Mouse (Mus musculus) heart, postnatal 14 days (tissue): ENCODE data around the gene Ctf2. TPM values are rescaled to one million over a fixed set of nuclear protein-coding genes. Genes with fewer than 3 reads are reported as not detected.
A peak's percentile ranks its signal among the peaks of the same experiment; 100 is the strongest.
"Not testable (repeated sequence)": the region's sequence is repeated elsewhere in the genome, so short reads cannot be mapped to it uniquely, and the experiment has no call there.

Experiments
- DNase-seq, 2 experiments: peaks; one replicate each; pipeline ENCODE4 v3.0.0; 2021 to 2022
- intact Hi-C: fragments of 180-260 bp; cut with DNase I; formaldehyde crosslinking; loops from one replicate; pipeline ENCODE4 v1.15.1; 2025
- total RNA-seq, 2 experiments: library from RNA; stranded (reverse); gene quantifications; 2 replicates each; pipeline ENCODE4 v1.2.3; 2021

The Ctf2 gene
- total RNA-seq, 2 experiments from 2014 or later: not detected

DNA sequence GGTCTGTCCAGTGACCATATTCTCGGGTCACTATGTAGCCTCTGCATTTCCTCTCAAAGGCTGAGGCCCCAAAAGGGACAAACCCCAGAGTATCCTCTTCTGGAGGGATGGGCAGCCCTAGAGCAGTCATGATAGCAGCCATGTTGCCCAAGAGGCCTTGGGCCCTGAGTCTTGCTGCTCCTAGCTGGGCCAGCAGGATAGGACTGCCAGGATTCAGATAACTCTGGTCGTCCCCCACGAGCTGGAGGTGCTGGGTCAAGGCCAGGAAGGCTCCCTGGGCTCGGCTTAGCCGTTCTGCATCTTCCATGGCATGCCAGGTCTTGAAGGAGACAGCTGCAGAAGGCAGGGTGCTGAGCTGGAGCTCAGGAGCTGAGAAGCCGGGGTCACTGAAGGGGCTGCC, 12.7 kb downstream of the Ctf2 start:
- no peak for DNase-seq
- intact Hi-C loops: no loop called here

DNA sequence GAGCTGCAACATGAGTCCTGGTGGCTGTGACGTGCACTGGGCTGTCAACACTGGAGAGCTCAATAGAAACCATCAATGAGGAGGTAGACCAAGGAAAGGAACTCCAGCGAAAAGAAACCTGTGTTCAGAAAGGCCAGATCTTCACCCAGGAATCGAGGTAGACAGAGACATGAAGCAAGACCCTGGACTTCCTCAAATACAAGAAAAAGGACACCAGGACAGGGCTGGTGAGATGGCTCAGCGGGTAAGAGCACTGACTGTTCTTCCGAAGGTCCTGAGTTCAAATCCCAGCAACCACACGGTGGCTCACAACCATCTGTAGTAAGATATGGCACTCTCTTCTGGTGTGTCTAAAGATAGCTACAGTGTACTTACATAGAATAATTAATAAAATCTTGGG, 13.6 kb downstream of the Ctf2 start:
- intact Hi-C loops: no loop called here
- no peak for DNase-seq

DNA sequence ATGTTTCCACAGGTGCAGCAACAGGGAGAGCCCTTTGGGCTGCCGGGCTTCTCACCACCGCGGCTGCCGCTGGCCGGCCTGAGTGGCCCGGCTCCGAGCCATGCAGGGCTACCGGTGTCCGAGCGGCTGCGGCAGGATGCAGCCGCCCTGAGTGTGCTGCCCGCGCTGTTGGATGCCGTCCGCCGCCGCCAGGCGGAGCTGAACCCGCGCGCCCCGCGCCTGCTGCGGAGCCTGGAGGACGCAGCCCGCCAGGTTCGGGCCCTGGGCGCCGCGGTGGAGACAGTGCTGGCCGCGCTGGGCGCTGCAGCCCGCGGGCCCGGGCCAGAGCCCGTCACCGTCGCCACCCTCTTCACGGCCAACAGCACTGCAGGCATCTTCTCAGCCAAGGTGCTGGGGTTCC, 15.0 kb downstream of the Ctf2 start:
- intact Hi-C loops: no loop called here
- DNase-seq: peak; percentile 82

DNA sequence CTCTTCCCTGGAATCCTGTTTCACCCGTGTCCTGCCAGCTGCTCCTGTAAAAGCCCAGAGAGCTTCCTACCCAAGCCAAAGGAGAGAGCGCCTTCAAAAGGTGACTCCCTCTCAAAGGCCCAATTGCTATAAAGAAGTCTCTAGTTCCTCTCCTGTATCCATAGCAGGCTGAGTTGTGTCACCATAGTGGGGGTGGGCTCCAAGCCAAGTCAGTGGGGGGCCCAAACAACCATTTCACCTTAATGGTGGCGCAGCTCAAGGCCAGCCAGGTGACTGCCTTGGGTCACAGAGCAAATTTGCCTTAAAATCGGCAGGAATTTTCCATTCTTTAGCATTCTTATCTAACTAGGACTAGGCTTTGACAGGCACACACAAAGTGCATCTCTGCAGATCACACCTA, 17.1 kb downstream of the Ctf2 start:
- intact Hi-C loops: no loop called here
- no peak for DNase-seq

DNA sequence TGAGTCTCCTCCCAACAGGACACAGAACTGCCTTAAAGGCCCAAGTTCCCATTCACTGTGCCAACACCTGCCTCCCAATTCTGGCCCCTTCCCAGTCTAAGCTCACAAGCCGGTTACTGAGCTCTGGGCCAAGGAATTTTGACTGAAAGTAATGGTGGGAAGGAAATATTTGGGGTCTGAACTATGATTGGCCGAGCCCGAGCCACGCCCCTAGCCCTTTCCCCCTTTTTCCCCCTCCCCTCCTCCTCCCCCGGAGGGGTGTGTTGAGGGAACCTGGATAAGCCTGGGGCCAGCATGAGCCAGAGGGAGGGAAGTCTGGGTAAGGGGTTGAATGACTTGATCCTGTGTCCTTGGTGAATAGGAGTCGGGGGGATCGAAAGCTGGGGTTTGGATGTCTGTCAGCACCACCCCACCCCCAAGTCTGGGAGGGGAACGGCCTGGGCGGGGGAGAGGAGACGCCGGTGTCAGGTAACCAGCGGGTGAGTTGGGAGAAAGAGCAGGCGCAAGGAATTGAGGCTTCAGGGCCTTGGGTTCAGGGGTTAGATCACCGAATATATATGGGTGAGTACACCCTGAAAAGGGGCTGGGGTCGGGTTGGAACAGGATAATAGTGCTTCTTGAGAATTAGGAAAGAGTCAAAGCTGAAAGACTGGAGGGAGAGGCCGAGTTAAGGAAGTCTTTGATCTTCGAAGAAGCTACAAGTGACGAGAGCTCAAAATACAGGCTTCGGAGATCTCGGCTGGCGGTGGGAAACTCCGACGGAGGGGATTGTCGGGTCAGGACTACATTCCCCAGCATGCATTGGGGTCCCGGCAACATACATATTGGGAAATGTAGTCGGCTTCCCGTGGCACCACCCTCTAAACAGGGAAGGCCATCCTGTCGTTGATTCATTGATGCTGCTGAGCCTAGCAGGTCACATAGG, 19.2 kb downstream of the Ctf2 start, which contains the start of gene Ctf1:
Gene Ctf1 (plus strand): TSS at position 276 of the 925 bp plus-strand sequence.
- intact Hi-C loops: no loop called here
- peak; percentile 69 to 82 for DNase-seq

DNA sequence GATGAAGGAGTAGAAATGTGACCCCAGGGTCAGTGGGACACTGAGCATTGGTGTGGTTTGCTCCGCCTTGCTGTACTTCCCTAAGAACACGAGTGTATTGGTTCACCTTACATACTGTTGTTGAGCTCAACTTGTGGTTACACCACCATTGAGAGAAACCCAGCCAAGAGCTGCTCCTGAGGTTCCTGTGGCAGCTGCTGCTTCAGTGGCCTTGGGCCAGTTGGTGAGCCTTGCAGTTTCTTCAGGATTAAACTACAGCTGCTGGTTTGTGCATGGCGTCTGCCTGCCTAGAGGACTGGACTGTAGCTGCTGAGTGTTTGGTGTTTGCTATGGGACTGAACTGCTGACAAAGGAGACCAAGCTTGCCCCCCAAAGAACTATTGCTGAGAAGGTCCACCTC, 20.5 kb downstream of the Ctf2 start:
- intact Hi-C loops: no loop called here
- no peak for DNase-seq

DNA sequence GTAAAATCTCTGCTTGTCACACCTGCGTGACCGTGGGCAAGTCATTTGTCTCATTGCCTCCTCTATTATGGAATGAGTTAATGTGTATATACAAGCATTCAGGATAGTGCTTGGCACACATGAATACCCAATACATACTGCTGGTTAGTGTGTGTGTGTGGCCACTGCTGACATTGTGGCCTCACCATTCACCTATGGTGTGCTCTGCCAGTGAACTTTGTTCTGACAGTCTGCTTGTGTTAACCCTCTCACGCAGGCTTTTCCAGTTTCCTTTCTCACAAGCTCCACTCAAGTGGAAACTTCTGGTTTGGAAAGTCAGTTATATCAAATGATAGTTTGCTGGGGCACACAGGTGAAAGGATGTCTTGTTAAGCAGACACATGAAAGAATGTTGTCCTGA, 20.9 kb downstream of the Ctf2 start:
- intact Hi-C loops: no loop called here
- no peak for DNase-seq

DNA sequence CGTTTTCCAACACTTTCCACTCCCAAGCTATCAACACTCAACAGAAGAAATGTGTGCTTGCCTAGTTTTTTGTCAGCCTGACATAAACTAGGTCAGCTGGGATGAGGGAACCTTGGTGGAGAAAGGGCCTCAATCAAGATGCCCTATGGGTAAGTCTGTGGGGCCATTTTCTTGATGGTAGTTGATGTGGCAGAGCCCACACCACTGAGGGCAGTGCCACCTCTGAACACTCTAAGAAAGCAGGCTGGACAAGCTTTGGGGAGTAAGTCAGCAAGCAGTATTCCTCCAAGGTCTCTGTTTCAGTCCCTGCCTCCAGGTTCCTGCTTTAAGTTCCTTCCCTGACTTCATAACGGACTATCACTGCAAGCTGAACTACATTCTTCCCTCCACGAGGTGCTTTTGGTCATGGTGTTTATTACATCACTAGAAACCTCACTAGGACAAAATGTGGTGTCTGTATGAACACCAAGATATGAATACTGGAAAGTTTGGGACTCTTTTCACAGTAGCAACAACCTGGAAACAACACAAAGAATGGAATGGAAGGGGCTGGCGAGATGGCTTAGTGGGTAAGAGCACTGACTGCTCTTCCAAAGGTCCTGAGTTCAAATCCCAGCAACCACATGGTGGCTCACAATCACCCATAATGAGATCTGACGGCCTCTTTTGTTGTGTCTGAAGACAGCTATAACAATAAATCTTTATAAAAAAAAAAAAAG, 22.5 kb downstream of the Ctf2 start:
- intact Hi-C loops: loop anchor here (1.0 kb wide), 1 partner anchor 34 kb away; no protein-coding TSS in a partner anchor
- DNase-seq: no peak

DNA sequence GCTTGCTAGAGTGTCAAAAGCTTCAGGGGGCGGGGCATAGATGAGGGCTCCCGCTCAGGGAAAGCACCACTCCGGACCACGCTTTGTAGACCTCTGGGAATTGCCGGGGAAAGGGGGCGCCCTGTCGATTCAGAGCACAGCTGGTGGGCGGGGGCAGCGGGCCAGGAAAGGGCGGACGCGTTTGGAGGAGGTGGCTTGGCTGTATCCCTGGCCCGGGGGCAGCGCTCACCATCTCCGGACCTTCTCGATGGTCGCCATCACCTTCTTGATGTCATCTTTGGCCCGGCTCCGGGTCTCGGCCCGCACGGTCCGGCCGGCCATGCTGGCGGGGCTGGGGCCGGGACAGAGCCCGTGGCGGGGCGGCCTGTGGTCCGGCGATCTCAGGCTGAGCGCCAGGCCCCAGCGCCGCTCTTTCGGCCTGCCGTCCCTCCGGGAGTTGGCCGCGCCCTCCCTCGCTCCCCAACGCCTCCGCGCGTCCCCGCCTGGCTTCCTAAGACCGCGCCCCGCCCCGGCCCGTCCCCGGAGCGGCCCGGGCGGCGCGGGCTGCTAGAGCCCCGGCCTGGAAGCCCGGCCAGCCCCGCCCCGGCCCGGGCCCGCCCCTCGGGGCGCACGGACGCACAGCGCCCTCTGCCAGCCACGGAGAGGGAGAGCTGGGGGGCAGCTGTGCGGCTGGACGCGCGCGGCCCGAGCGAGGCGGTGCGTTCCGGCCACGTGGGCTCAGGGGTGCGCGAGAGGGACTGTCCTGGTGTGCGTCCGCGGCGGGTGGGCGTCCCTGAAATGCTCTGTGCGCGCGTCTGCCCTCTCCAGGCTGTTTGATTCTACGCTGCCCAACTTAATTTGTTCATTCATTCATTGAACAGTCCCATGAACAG, 23.5 kb downstream of the Ctf2 start, which contains the start of gene Bcl7c:
Gene Bcl7c (minus strand): TSS at position 727 of the 872 bp plus-strand sequence.
- DNase-seq: peak; percentile 91 to 95
- intact Hi-C loops: loop anchor here (1.0 kb wide), 1 partner anchor 33 kb away; no protein-coding TSS in a partner anchor

DNA sequence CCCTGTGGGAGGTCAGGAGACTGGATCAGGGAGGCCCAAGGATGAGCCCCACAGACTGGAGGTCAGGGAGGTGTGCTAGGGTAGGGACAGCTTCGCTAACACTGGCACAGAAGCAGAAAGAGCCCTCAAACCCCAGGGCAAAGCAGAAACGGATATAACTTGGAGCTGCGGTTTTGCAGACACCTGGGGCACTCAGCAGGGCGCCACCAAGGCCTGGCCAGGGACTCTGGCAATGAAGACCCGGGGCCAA, 24.1 kb downstream of the Ctf2 start:
- intact Hi-C loops: loop anchor here (2.0 kb wide), 1 partner anchor 17 kb away; no protein-coding TSS in a partner anchor
- no peak for DNase-seq

DNA sequence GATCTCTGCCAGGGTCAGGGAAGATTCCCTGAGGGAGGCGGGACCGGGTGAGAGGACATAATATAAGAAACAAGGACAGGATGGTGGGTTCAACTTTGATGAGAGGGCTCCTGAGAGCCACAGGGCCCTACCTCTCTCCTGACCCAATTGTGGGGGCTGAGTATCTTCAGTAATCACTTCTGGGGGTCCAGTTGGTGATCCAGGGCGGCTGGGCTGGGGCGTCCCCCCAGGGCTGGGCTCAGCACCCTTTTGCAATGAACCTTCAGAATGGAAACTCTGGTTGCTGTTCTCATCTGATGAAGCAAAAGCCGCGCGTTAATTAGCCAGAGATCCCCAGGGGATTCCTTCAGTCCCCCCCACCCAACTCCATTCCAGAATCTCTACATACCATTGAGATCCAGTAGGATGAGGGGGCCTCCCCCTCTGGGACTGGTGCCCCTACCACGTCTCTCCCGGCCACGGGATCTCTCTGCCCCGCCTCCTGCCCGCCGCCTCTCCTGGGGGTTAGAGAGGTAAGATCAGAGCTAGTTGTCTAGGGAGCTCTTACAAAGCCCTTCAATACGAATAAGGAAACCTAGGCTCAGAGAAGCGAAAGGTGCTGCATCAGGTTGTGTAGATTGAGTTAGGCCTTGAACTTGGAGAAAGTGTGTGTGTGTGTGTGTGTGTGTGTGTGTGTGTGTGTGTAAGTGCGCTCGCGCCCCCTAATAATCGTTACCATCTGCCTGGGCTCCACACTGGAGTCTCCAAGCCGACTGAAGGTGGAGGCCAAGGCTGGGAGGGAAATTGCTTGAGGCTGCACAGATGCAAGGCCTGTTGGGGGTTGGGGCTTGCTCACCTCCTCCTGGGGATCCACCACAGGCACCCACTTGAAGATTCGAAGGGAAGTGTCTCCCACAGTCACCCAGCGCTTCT, 24.7 kb downstream of the Ctf2 start:
- intact Hi-C loops: loop anchor here (2.0 kb wide), 1 partner anchor 16 kb away; no protein-coding TSS in a partner anchor
- DNase-seq: no peak

DNA sequence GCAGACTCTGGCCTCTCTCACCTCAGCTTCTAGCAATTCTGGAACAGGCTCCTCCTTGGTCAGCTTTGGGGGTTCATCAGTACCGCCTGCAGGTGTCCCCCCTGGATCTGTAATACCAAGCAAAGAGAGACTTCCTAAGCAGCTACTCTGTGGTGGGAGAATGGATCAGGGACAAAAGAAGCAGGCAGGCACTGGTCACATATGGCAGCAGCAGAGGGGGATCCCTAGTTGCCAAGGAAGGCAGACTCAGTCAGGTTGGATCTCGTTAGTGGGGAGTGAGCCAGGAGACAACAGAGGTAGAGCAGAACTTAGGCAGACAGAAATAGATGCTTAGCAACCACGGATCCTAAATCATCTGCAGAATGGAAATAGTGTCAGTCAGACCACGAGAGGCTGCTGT, 26.3 kb downstream of the Ctf2 start:
- intact Hi-C loops: loop anchor here (2.0 kb wide), 1 partner anchor 15 kb away; no protein-coding TSS in a partner anchor
- no peak for DNase-seq

DNA sequence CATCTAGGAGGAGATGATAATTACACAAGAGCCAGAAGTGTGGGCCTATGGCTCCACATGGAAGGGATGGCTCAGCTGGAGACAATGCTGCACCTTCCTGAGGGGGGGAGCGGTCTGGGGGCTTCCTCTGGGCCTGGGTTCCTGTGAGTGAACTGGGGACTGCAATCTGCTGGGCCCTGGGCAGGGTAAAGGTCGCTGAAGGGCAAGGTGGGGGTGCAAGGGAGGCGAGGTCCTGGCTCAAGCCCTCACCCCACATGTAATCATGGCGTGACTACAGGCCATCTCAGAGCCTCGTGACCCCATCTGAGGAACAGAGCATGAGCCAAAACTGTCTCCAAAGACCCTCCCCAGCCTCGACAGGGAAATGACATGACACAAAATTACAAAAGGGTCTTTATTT, 27.4 kb downstream of the Ctf2 start:
- DNase-seq: no peak
- intact Hi-C loops: no loop called here

DNA sequence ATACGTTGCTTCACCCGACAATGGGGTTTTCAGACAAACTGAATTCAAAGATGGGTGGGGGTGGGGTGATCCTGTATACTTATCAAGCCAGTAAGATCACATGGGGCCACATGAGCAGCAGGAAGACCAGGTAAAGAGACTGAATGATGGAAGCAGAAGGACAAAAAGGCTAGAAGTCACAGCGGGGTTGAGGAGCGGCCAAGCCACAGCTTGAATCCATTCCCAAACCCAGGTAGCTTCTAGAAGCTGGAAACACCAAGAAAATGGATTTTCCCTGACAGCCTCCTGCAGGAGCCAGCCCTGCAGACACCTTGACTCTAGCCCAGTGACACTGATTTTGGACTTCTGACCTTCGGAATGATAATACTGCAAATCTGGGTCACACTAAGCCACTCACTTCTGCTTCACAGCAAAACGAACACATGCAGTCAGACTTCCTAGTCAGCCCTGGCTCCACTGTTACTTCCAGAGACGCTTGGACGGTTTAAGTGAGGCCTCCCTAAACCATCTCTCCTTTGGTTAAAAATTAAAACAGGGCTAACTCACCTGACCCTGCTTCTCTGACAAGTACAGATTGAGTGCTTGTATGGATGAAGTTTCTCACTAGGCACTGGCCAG, 28.3 kb downstream of the Ctf2 start:
- intact Hi-C loops: no loop called here
- DNase-seq: no peak

DNA sequence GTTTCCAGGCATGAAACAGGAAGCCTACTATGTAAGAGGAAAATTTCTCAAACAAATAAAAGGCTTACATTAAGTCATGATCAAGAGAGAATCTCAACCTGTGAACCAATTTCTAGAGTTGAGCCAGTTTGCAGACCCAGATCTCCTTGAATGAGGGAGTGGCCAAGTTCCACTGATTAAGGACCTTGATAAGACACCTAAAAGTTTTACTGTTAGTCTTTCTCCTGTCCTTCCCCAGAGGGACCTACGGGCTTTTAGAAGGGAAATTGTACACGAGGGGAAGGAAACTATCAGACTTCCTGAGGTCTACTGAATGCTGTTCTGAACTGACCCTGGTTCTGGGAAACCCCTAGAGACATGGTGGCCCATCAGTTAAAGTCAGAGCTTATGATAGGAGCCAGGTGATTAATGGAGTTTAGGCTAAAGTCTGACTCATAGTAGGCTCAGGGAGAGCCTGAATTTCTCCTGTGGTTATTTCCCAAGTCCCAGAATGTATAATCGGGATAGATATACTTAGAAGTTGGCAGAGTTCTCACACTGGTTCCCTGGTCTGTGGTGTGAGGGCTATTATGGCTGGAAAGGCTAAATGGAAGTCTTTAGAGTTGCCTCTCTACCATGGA, 31.1 kb downstream of the Ctf2 start:
- intact Hi-C loops: no loop called here
- no peak for DNase-seq

DNA sequence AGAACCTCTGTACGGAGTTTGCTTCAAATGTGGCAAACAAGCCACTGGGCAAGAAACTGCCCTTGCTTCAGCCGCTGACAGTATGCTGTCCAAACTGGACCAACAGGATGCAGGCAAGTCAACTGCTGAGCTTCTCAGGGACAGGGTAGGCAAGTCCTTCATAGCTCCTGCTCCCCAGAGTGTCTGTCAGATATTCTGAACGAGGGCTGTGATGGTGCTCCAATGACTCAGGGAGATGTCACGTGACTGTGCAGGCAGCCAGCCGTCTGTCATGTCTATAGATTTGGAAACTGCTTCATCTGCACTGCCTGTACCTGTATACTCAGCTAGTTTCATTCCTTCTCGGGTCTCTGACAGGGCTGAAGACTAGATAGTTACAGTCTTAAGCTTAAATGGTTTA, 33.0 kb downstream of the Ctf2 start:
- DNase-seq: no peak
- intact Hi-C loops: no loop called here

DNA sequence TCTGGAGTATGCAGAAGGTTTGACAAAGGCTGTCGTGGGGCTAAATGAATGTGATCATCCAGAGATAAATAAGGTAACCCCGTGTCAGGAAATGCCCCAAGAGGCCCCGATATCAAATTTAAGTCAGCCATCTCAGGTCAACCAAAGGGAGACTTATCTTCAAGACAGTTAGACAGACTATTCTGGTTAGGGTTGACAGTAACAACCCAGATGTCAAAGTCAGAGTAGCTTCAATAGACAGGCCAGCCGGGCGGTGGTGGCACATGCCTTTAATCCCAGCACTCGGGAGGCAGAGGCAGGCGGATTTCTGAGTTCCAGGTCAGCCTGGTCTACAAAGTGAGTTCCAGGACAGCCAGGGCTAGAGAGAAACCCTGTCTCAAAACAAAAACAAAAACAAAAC, 38.2 kb downstream of the Ctf2 start:
- DNase-seq, intact Hi-C loops: not testable (repeated sequence)

DNA sequence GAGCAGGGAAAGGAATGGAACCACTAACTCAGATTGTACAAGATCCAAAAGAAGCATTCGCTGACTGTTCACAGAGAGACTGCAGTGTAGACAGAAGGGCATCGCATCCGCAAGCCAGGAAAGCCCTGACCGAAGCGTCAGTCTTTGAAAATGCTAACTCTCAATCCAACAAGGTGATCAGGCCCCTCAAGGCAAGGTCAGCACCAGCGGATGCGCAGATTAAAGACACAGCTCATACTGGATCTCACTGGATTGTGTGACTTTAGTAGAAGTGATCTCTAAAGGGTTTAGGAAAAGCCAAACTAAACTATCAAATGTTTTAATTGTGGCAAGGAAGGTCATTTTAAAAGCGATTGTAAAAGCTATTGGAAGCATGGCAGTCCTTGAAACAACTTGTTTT, 38.7 kb downstream of the Ctf2 start:
- DNase-seq: no peak
- intact Hi-C loops: no loop called here
